Mouse (Mus musculus) liver, adult 2 months (tissue): ENCODE measurements at regions not wholly inside any gene's neighbourhood (a gene's known extent, or its start where the extent isn't known, plus 50 kb on each side); places are given as distances from the start of the nearest gene placed in this dataset.

Experiments used
- DNase-seq: peaks from one replicate; pipeline ENCODE4 v3.0.0-alpha.2; 2011; ENCODE audit warnings: low read depth, low spot score; ENCODE audit errors: extremely low read depth
- H3K27ac ChIP-seq: fragments of 200-500 bp; replicated peaks from 2 replicates; pipeline ENCODE4 v1.5.1; 2012; ENCODE audit warnings: low read depth, mild to moderate bottlenecking, control low read depth, inconsistent platforms, low read length; ENCODE audit not compliant: insufficient read depth
- H3K27me3 ChIP-seq: fragments of 200-500 bp; 2 replicates; pipeline ENCODE4 v1.6.1; 2012; ENCODE audit warnings: mild to moderate bottlenecking, moderate library complexity, low read length, inconsistent platforms; ENCODE audit not compliant: control insufficient read depth, insufficient read depth
- H3K36me3 ChIP-seq: fragments of 200-500 bp; 2 replicates; pipeline ENCODE4 v1.6.1; 2012; ENCODE audit warnings: low read length, inconsistent platforms; ENCODE audit not compliant: control insufficient read depth, insufficient read depth
- H3K4me1 ChIP-seq: fragments of 200-500 bp; 2 replicates; pipeline ENCODE4 v1.6.1; 2011; ENCODE audit warnings: low read length; ENCODE audit not compliant: control insufficient read depth, insufficient read depth
- H3K4me3 ChIP-seq: fragments of 200-500 bp; 2 replicates; pipeline ENCODE4 v1.5.1; 2011; ENCODE audit warnings: low read depth, mild to moderate bottlenecking, control low read depth, low read length, moderate library complexity; ENCODE audit not compliant: insufficient read depth
- H3K79me2 ChIP-seq: fragments of 200-500 bp; 2 replicates; pipeline ENCODE4 v1.6.1; 2012; ENCODE audit warnings: inconsistent platforms, mild to moderate bottlenecking, low read length, moderate library complexity; ENCODE audit not compliant: control insufficient read depth, insufficient read depth
- H3K9ac ChIP-seq: fragments of 200-500 bp; 2 replicates; pipeline ENCODE4 v1.6.1; 2012; ENCODE audit warnings: low read depth, mild to moderate bottlenecking, control low read depth, inconsistent platforms, low read length
- CTCF ChIP-seq: fragments of 200-500 bp; IDR thresholded peaks from 2 replicates; pipeline ENCODE4 v1.5.1; 2011; ENCODE audit warnings: low read depth, low read length, control low read depth
- POLR2A ChIP-seq: fragments of 200-500 bp; IDR thresholded peaks from 2 replicates; pipeline ENCODE4 v1.6.1; 2011; ENCODE audit warnings: low read length, control low read depth; ENCODE audit not compliant: insufficient read depth; ENCODE audit errors: extremely low read depth
- WGBS: fragments of 180-500 bp; shearing (Covaris S2); methylation state at CpG from one replicate; pipeline ENCODE4 v1.1.7; 2018; 5-methylcytosine and 5-hydroxymethylcytosine counted together

GRCm38 (mm10) chr8:114052426-114052825 lies 80.9 kb upstream of the Nudt7 start:
- TF ChIP-seq POLR2A (no peak), CTCF (no peak)
- DNase-seq: no peak
- H3K27me3 ChIP-seq: no peaks in the 10 kb centered on the region
- H3K4me1 ChIP-seq: no peaks in the 10 kb centered on the region
- H3K27ac ChIP-seq: no peak overlapping the region
- H3K36me3 ChIP-seq: no peaks in the 10 kb centered on the region; the same call in 1 of the 2 replicates
- WGBS: 80% methylated on average over 8 of the region's 8 CpGs
- no peak overlapping the region for H3K9ac ChIP-seq
- H3K79me2 ChIP-seq: no peaks in the 10 kb centered on the region
- H3K4me3 ChIP-seq: no peak overlapping the region

- no peak for DNase-seq
- Histone ChIP-seq H3K27ac (no peak overlapping the region), H3K27me3 (no peaks in the 10 kb centered on the region), H3K36me3 (no peaks in the 10 kb centered on the region), H3K79me2 (no peaks in the 10 kb centered on the region), H3K4me1 (no peaks in the 10 kb centered on the region), H3K4me3 (no peak overlapping the region), H3K9ac (no peak overlapping the region)
- TF ChIP-seq CTCF (no peak), POLR2A (no peak)
These were observed 69.8 kb upstream of the Nudt7 start for GRCm38 (mm10) chr8:114063566-114063965.

GRCm38 (mm10) chr8:114072330-114072729 lies 61.0 kb upstream of the Nudt7 start:
- Histone ChIP-seq H3K9ac (no peak overlapping the region), H3K79me2 (no peaks in the 10 kb centered on the region), H3K4me3 (no peak overlapping the region), H3K27ac (no peak overlapping the region), H3K4me1 (no peaks in the 10 kb centered on the region), H3K27me3 (no peaks in the 10 kb centered on the region), H3K36me3 (no peaks in the 10 kb centered on the region)
- TF ChIP-seq CTCF (no peak), POLR2A (no peak)
- no peak for DNase-seq
- 86% methylated on average over 8 of the region's 8 CpGs for WGBS

GRCm38 (mm10) chr8:114074122-114074521 lies 59.2 kb upstream of the Nudt7 start:
- peak; percentile 27 for DNase-seq
- H3K27me3 ChIP-seq: no peaks in the 10 kb centered on the region

GRCm38 (mm10) chr8:114076701-114077100 lies 56.7 kb upstream of the Nudt7 start:
- Histone ChIP-seq H3K79me2 (no peaks in the 10 kb centered on the region), H3K4me1 (peaks cover 8% of the 10 kb centered on the region; the same call in 1 of the 2 replicates), H3K9ac (no peak overlapping the region), H3K4me3 (no peak overlapping the region), H3K36me3 (peaks cover 2% of the 10 kb centered on the region; the same call in 1 of the 2 replicates), H3K27ac (no peak overlapping the region), H3K27me3 (no peaks in the 10 kb centered on the region)
- DNase-seq: no peak
- TF ChIP-seq POLR2A (no peak), CTCF (no peak)
- 91% methylated on average over 5 of the region's 5 CpGs for WGBS

More at GRCm38 (mm10) chr8:114074122-114074521, 59.2 kb upstream of the Nudt7 start:
- no peaks in the 10 kb centered on the region for H3K79me2 ChIP-seq
- TF ChIP-seq POLR2A (no peak), CTCF (peak; percentile 89)
- no peak overlapping the region for H3K27ac ChIP-seq
- no peak overlapping the region for H3K9ac ChIP-seq
- no peak overlapping the region for H3K4me3 ChIP-seq
- no peaks in the 10 kb centered on the region for H3K4me1 ChIP-seq
- 81% methylated on average over 2 of the region's 2 CpGs for WGBS
- H3K36me3 ChIP-seq: no peaks in the 10 kb centered on the region

- H3K4me1 ChIP-seq: peaks cover 14% of the 10 kb centered on the region
- H3K27me3 ChIP-seq: no peaks in the 10 kb centered on the region
- 18% methylated on average over 10 of the region's 10 CpGs for WGBS
- TF ChIP-seq POLR2A (no peak), CTCF (peak; percentile 49; the same call in 1 of the 2 replicates)
- peaks cover 2% of the 10 kb centered on the region; the same call in 1 of the 2 replicates for H3K36me3 ChIP-seq
- peak; percentile 41 for DNase-seq
- H3K27ac ChIP-seq: no peak overlapping the region; the same call in 1 of the 2 replicates
- H3K4me3 ChIP-seq: no peak overlapping the region
- H3K9ac ChIP-seq: no peak overlapping the region; the same call in 1 of the 2 replicates
- H3K79me2 ChIP-seq: no peaks in the 10 kb centered on the region
These were observed 52.2 kb upstream of the Nudt7 start for GRCm38 (mm10) chr8:114081049-114081756.
